Mouse (Mus musculus) hindbrain, embryonic 13.5 days (tissue): ENCODE measurements around the gene Spata21. TPM values are rescaled to one million over a fixed set of nuclear protein-coding genes. Genes with fewer than 3 reads are reported as not detected.
"Not testable (repeated sequence)": the region's sequence is repeated elsewhere in the genome, so short reads cannot be mapped to it uniquely, and the experiment has no call there.

Source experiments
- ATAC-seq: fragments of 200-750 bp; cut with Nextera tagmentation; 2 replicates; pipeline ENCODE4 v1.8.0; 2017; ENCODE audit warnings: moderate TSS enrichment; ENCODE audit not compliant: low FRiP score
- H3K27ac ChIP-seq: fragments of 300-500 bp; sonication (generic); 2 replicates; pipeline ENCODE4 v1.5.1; 2015; ENCODE audit warnings: inconsistent platforms, mild to moderate bottlenecking, moderate library complexity
- H3K27me3 ChIP-seq: fragments of 300-500 bp; sonication (generic); 2 replicates; pipeline ENCODE4 v1.6.1; 2015; ENCODE audit warnings: mild to moderate bottlenecking, inconsistent platforms
- H3K36me3 ChIP-seq: fragments of 300-500 bp; sonication (generic); 2 replicates; pipeline ENCODE4 v1.6.1; 2015; ENCODE audit warnings: mild to moderate bottlenecking, inconsistent platforms
- H3K4me1 ChIP-seq: fragments of 300-500 bp; sonication (generic); replicated peaks from 2 replicates; pipeline ENCODE4 v1.6.1; 2015; ENCODE audit warnings: inconsistent platforms
- H3K4me2 ChIP-seq: fragments of 300-500 bp; sonication (generic); 2 replicates; pipeline ENCODE4 v1.6.1; 2015; ENCODE audit warnings: inconsistent platforms, mild to moderate bottlenecking, moderate library complexity
- H3K4me3 ChIP-seq: fragments of 300-500 bp; sonication (generic); 2 replicates; pipeline ENCODE4 v1.5.1; 2015; ENCODE audit warnings: mild to moderate bottlenecking, inconsistent platforms
- H3K9ac ChIP-seq: fragments of 300-500 bp; sonication (generic); 2 replicates; pipeline ENCODE4 v1.6.1; 2015; ENCODE audit warnings: mild to moderate bottlenecking, inconsistent platforms
- H3K9me3 ChIP-seq: fragments of 300-500 bp; sonication (generic); 2 replicates; pipeline ENCODE4 v1.6.1; 2016; ENCODE audit warnings: inconsistent platforms
- WGBS: fragments of 180-500 bp; shearing (Covaris S2); methylation state at CpG from one replicate; pipeline ENCODE4 v1.1.7; 2015; 5-methylcytosine and 5-hydroxymethylcytosine counted together
- polyA plus RNA-seq: library from polyadenylated mRNA; unstranded; fragments of >200 nt; fragmentation: Nextera tagmentation; extraction: Ambion mirVana; gene quantifications from 2 replicates; pipeline ENCODE4 v1.2.1, GENCODE M21; 2015

Spata21 gene
- polyA plus RNA-seq, 1 experiment from 2014 or later = 0.40 TPM

DNA sequence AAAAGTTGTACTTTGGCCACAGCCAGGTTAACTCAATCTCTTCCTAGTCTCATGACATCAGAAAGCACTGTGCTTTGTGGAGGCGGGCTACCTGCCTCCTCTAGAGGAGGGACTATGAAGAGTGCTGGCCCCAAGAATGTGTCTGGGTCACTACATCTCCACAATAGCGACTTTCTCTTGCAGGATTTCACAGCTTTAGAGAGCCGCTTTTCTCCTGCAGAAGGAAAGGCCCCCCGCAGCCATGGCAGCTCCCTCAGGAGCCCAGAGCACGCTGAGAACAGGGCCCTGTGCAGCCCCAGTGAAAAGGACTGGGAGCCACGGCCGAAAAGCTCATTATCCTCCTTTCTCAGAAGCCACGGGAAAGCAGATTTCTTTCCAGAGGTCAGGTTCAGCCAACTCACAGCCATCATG, 45.9 kb downstream of the Spata21 start:
- no peak for ATAC-seq

DNA sequence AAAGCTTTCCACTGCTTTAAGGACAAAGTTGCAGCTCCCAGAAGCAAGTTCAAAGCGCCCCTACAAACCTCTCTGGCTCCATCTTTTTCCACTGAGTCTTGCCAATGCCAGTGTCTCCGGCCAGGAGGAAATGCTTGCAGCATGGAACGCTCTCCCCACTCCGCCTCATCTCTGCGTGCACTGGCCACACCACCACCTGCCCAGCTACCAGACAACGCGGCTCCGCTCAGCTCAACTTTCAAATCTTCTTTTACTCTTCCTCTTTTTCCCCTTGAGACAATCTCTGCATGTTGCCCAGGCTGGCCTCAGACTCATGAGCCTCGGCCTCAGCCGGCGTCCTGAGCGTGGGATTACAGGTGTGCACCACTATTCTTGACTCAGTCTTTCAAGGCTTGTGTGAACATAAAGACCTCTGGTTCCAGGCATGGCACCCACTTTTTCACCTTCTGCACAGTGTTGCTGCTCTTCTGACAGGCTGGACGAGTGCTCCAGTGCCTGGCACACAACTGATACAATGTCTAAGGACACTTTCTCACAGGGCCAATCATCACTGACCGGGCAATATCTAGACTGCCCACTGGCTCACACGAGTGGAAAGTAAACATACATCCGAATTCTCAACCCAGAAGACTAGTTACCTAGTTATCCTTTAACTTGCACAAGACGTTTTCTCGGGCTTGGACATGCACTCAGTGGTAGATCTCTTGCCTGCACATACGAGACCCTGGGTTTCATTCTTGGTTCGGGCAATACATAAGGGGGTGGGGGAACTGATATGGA, 46.8 kb downstream of the Spata21 start:
- Histone ChIP-seq H3K4me2 (0 out of 2 replicates have a peak overlapping the region, but pooled peaks have one; percentile 4), H3K9ac (peak overlapping the region; percentile 49), H3K36me3 (no peaks in the 10 kb centered on the region), H3K27me3 (no peaks in the 10 kb centered on the region), H3K4me1 (peaks cover 79% of the 10 kb centered on the region), H3K4me3 (no peak overlapping the region), H3K9me3 (no peaks in the 10 kb centered on the region), H3K27ac (peak overlapping the region; percentile 79)
- ATAC-seq = no peak
- WGBS = 78% methylated on average over 20 of the region's 20 CpGs

More for the DNA sequence above, 45.9 kb downstream of the Spata21 start:
- Histone ChIP-seq H3K27ac (peak overlapping the region; percentile 79), H3K4me2 (0 out of 2 replicates have a peak overlapping the region, but pooled peaks have one; percentile 4), H3K9ac (peak overlapping the region; percentile 49; the same call in 1 of the 2 replicates), H3K36me3 (no peaks in the 10 kb centered on the region), H3K9me3 (no peaks in the 10 kb centered on the region), H3K4me1 (peaks cover 85% of the 10 kb centered on the region), H3K4me3 (no peak overlapping the region), H3K27me3 (no peaks in the 10 kb centered on the region)
- whole genome bisulfite sequencing = 14% methylated on average over 8 of the region's 8 CpGs

DNA sequence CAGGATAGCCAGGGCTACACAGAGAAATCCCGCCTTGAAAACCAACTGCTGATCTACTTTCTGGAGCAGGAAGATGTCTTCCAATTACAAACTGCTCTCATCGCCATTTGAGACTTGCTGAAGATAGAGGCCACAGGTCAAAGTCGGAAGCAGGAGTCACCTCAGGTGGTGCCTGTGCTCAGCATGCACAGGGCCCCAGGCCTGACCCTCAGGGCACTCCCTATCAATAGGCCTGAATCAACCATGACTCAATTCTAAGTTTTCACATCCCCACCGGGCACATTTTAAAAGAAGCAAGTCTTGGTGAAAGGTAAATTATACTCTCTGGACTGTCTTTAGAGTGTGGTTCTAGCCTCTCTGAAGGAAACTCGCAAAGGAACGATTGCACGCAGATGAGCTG, 48.0 kb downstream of the Spata21 start:
- Histone ChIP-seq H3K9ac (peak overlapping the region; percentile 51; the same call in 1 of the 2 replicates), H3K27me3 (no peaks in the 10 kb centered on the region), H3K4me2 (peak overlapping the region; percentile 9; the same call in 1 of the 2 replicates), H3K4me1 (peaks cover 71% of the 10 kb centered on the region), H3K4me3 (no peak overlapping the region), H3K36me3 (no peaks in the 10 kb centered on the region), H3K27ac (no peak overlapping the region), H3K9me3 (no peaks in the 10 kb centered on the region)
- 68% methylated on average over 7 of the region's 7 CpGs for WGBS
- no peak for ATAC-seq

DNA sequence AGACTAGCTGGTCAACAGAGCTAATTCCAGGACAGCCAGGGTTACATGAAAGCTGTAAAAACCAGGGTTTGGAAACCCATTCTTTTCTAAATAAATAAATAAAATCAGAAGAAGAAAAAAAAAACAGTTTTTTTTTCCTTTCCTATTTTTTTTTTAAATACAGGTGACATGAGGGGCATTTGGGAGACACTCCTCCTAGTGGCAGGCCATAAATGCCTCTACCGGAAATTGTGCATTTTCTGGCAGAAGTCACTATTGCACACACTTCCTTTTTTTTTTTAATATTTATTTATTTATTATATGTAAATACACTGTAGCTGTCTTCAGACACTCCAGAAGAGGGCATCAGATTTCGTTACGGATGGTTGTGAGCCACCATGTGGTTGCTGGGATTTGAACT, 49.6 kb downstream of the Spata21 start:
- not testable (repeated sequence) for H3K27ac ChIP-seq, H3K4me3 ChIP-seq, H3K36me3 ChIP-seq, ATAC-seq, H3K9me3 ChIP-seq, H3K27me3 ChIP-seq, H3K9ac ChIP-seq
- WGBS = 80% methylated on average over 3 of the region's 3 CpGs
- Histone ChIP-seq H3K4me1 (peaks cover 55% of the 10 kb centered on the region), H3K4me2 (peak overlapping the region; percentile 89)

DNA sequence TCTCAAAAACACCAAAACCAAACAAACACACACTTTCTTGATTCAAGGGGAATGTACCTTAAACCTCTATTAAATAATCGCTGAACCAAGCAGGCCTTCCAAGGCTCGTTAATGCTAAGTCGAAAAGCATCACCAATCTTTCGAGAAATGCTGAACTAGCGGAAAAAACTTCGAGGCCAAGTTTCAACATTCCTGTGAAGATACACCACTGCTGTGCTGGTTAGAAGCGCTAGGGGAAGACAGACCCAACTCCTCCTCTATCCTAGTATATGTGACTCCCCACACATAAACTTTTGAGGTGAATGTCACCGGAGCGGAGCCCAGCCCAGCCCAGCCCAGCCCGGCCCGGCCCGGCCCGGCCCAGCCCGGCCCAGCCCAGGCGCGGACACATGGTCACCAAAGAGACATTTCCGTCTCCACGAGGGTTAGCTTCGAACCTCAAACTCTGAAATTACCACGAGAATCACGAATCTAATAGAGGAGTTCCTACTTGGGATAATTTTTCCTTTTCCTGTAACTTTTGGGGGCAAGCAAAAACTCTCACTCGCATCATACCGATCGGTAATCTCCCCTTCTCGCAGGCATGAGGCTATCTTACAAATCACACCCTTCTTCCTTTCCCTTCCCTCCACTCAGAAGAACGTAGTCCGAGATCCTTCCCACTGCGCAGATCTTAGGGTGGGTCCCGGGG, 50.4 kb downstream of the Spata21 start:
- H3K9me3 ChIP-seq = no peaks in the 10 kb centered on the region
- WGBS = 4% methylated on average over 29 of the region's 29 CpGs
- H3K27me3 ChIP-seq = no peaks in the 10 kb centered on the region
- H3K27ac ChIP-seq = peak overlapping the region; percentile 97
- peak overlapping the region; percentile 86 for H3K9ac ChIP-seq
- H3K36me3 ChIP-seq = no peaks in the 10 kb centered on the region
- H3K4me1 ChIP-seq = peaks cover 48% of the 10 kb centered on the region
- H3K4me3 ChIP-seq = peak overlapping the region; percentile 86
- H3K4me2 ChIP-seq = peak overlapping the region; percentile 89
- ATAC-seq = 0 out of 2 replicates have a peak, but pooled peaks have one; percentile 1

DNA sequence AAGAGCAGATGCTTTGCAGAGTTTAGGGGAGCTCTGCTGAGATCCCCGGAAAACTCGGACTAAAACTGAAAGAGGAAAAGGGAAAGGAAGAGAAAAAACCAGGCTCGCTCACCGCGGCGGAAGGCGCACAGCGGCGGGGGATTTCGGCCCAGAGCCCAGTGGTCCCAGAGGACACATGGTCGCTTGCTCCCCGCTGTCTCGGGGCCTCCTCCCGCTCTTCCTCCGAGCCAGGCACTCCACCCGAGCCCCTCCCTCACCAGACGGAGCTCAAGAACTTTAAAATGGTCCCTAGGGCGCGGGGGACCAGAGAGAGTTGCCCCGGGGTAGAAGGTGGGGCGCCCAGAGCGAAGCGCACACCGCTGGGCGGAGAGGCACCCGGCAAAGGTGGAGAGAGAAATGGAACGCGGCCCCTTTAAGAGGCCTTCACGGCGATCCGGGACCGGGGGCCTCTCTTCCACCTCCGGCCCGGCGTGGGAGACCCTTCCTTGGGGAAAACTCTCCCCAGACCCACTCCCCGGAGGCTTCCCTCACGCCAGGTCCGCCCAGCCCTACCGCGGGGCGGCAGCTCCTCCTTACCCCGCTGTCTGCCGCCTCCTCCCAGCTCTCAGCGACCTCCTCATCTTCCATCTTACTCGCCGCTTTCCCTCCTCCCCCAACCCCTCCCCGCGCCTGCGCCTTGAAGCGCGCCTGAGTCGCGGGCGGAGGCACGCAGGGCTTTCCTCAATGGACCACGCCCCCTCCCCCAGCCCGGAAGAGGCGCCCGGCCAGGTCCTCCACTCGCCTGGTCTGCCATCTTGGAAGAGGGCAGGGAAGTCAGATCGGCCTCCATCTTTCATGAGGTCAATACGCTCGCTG, 51.2 kb downstream of the Spata21 start, which contains the start of gene Szrd1:
Gene Szrd1, minus strand, starts transcription at position 660 of the 855 bp plus-strand sequence.
- under 1% methylated on average over 61 of the region's 63 CpGs for WGBS
- Histone ChIP-seq H3K4me3 (peak within 1 kb of the TSS; percentile 86), H3K9me3 (no peaks in the 10 kb centered on the region), H3K9ac (peak within 1 kb of the TSS; percentile 86), H3K4me2 (peak within 1 kb of the TSS; percentile 89), H3K27me3 (peaks cover 5% of the 10 kb centered on the region; the same call in 1 of the 2 replicates), H3K36me3 (no peaks in the 10 kb centered on the region), H3K4me1 (peaks cover 43% of the 10 kb centered on the region), H3K27ac (peak within 1 kb of the TSS; percentile 97)
- ATAC-seq = peak; percentile 94

DNA sequence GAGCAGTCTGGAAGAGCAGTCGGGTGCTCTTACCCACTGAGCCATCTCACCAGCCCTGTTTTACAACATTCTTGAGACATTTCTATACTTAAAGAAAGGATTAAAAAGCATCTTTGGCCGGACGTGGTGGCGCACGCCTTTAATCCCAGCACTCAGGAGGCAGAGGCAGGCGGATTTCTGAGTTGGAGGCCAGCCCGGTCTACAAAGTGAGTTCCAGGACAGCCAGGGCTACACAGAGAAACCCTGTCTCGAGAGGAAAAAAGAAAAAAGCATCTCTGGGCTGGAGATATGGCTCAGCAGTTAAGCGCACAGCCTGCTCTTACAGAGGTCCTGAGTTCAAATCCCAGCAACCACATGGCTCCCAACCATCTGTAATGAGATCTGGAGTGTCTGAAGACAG, 52.2 kb downstream of the Spata21 start:
- not testable (repeated sequence) for ATAC-seq

DNA sequence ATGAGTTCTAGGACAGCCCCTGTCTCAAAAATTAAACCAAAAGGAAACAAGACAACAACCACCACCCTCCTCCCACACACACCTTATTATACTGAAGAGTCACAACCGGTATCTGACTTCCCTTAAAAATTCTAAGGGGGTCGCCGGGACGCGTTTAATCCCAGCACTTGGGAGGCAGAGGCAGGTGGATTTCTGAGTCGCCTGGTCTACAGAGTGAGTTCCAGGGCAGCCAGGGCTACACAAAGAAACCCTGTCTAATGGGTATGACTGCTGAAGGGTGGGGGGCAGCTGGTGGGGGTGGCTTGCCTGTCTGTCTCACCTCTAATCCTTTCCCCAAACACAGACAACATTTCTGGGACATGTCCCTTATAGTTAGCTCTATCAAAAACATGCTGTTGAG, 52.8 kb downstream of the Spata21 start:
- peaks cover 8% of the 10 kb centered on the region; the same call in 1 of the 2 replicates for H3K27me3 ChIP-seq
- H3K9me3 ChIP-seq = no peaks in the 10 kb centered on the region
- H3K4me3 ChIP-seq = no peak overlapping the region
- ATAC-seq = no peak
- H3K9ac ChIP-seq = no peak overlapping the region
- peaks cover 28% of the 10 kb centered on the region for H3K4me1 ChIP-seq
- H3K36me3 ChIP-seq = no peaks in the 10 kb centered on the region
- no peak overlapping the region for H3K27ac ChIP-seq
- H3K4me2 ChIP-seq = no peak overlapping the region
- 89% methylated on average over 6 of the region's 6 CpGs for WGBS

More for the DNA sequence above, 52.2 kb downstream of the Spata21 start:
- H3K4me3 ChIP-seq, H3K36me3 ChIP-seq, H3K4me2 ChIP-seq, H3K9ac ChIP-seq, H3K9me3 ChIP-seq, H3K27me3 ChIP-seq, H3K27ac ChIP-seq: not testable (repeated sequence)
- peaks cover 33% of the 10 kb centered on the region for H3K4me1 ChIP-seq
- 90% methylated on average over 9 of the region's 9 CpGs for WGBS

DNA sequence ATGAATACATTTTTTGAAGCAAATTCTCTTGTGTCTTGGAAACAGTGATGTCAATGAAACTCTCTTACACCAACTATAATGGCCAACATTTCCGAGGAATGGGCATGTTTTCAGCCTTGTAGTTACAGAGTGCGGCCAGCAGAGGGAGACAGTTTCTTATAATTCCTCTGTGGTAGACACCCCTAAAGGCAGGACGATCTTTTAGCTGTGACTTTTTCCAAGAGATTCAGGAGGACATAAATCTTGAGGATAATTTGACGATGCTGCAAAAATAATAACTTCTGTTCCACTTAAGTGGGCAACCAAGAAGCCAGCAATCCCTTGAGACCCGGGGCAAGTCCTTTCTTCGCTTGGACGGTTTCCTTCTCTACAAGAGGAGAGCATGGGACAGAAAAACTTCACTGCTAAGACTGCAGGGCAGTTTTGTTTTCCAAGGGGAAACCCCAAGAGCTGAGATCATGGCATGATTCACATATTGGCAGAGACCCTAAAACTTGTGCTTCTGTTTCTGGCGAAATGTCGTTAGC, 54.2 kb downstream of the Spata21 start:
- H3K27me3 ChIP-seq = peaks cover 8% of the 10 kb centered on the region; the same call in 1 of the 2 replicates
- no peak overlapping the region for H3K4me2 ChIP-seq
- WGBS = 31% methylated on average over 9 of the region's 9 CpGs
- no peaks in the 10 kb centered on the region for H3K9me3 ChIP-seq
- H3K4me1 ChIP-seq = peaks cover 21% of the 10 kb centered on the region
- no peak for ATAC-seq
- H3K27ac ChIP-seq = no peak overlapping the region
- H3K36me3 ChIP-seq = no peaks in the 10 kb centered on the region
- H3K9ac ChIP-seq = no peak overlapping the region
- no peak overlapping the region for H3K4me3 ChIP-seq

DNA sequence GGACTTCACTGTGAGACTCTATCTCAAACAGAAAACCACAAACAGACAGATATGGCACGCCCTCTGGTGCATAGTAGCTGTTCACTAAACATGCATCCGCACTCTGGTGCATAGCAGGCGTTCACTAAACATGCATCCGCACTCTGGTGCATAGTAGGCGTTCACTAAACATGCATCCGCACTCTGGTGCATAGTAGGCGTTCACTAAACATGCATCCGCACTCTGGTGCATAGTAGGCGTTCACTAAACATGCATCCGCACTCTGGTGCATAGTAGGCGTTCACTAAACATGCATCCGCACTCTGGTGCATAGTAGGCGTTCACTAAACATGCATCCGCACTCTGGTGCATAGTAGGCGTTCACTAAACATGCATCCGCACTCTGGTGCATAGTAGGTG, 57.0 kb downstream of the Spata21 start:
- WGBS = 92% methylated on average over 11 of the region's 16 CpGs
- H3K36me3 ChIP-seq, H3K4me2 ChIP-seq, H3K4me3 ChIP-seq, H3K9me3 ChIP-seq, H3K27ac ChIP-seq, H3K9ac ChIP-seq, H3K27me3 ChIP-seq, ATAC-seq: not testable (repeated sequence)
- H3K4me1 ChIP-seq = peaks cover 22% of the 10 kb centered on the region

DNA sequence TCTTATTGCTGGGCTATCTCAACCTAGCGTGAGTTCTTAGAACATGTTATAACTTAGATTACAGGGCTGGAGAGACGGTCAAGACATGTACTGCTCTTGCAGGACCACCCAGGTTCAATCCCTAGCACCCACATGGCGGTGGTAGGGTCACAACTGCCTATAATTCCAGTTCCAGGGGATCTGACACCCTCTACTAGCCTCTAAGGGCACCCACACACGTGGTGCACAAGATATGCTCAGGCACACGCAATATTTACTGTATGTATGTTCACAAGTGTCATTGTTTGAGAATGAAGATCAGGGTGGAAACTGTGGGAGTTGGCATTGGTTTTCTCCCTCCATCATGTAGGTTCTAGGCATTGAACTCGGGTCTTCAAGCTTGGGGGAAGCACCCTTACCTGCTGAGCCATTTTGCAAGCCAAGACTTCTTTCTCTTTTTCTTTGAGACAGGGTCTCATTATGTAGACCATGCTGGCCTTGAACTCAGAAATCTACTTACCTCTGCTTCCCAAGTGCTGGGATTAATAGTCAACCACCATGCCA, 58.4 kb downstream of the Spata21 start:
- Histone ChIP-seq H3K4me3 (no peak overlapping the region), H3K27ac (no peak overlapping the region), H3K9me3 (no peaks in the 10 kb centered on the region), H3K9ac (no peak overlapping the region), H3K27me3 (peaks cover 8% of the 10 kb centered on the region; the same call in 1 of the 2 replicates), H3K36me3 (no peaks in the 10 kb centered on the region), H3K4me1 (peaks cover 29% of the 10 kb centered on the region), H3K4me2 (peak overlapping the region; percentile 84)
- ATAC-seq = no peak
- 96% methylated on average over 6 of the region's 6 CpGs for WGBS
